Mouse (Mus musculus): Measurements from ENCODE around the gene Soga3. TPM values are rescaled to one million over a fixed set of nuclear protein-coding genes. Genes with fewer than 3 reads are reported as not detected.
A peak's percentile ranks its signal among the peaks of the same experiment; 100 is the strongest.

The Soga3 gene
- polyA plus RNA-seq, 1 experiment from 2014 or later: 124 TPM

DNA sequence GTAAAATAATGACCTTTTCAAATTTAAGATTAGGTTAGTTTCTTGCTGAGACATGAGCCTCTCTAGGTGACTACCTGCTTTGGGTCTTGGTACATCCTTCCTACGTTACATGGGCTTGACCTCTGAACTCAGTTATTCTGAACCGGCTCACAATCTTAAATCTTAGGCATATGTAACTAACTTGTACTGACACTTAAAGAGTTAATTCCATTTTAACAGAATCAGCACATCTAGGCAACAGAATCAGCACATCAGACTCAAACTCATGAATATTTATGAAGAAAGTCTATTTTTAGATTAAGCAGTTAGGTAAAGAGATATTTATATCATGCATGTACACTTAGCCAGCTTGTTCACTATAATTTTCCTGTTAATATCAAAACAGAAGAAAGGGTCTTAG is 73.8 kb downstream of the Soga3 start:
- Histone ChIP-seq H3K4me3 (ENCODE audit: low read depth, low read length) (no peak overlapping the region), H3K27me3 (ENCODE audit: control insufficient read depth, insufficient read depth, low read depth, low read length) (no peaks in the 10 kb centered on the region), H3K9ac (ENCODE audit: low read depth, low read length) (no peak overlapping the region), H3K4me2 (ENCODE audit: low read length) (no peak overlapping the region), H3K4me1 (ENCODE audit: control insufficient read depth, insufficient read depth, low read length) (peaks cover 9% of the 10 kb centered on the region), H3K9me3 (replicated peaks; ENCODE audit: control insufficient read depth, low read length, poor library complexity, severe bottlenecking) (no peaks in the 10 kb centered on the region), H3K36me3 (ENCODE audit: control insufficient read depth, insufficient read depth, low read length) (peaks cover 8% of the 10 kb centered on the region), H3K27ac (ENCODE audit: low read length) (no peak overlapping the region)
- WGBS: 34% methylated on average over 2 of the region's 2 CpGs
- ATAC-seq: peak; percentile 55

DNA sequence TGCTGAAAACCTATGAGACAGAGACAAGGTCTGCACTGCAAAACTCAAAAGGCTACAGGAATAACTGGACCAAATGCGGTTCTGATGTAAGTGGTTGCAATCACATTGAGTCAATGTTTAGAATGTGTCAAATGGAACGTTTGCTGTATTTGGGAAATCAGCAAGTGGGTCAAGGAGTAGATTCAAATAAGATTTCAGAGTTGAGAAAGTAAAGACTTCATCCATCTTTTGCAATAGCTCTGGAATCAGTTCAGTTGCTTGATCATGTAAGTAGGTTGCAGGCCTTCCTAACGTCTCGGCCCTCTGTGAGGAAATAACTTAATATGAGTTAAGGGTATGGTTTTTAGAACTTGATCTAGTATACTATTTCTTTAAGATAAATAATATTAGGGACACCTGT is 81.7 kb downstream of the Soga3 start:
- H3K36me3 ChIP-seq (ENCODE audit: control insufficient read depth, insufficient read depth, low read length): peaks cover 27% of the 10 kb centered on the region
- no peak overlapping the region for H3K4me3 ChIP-seq (ENCODE audit: low read depth, low read length)
- 90% methylated on average over 4 of the region's 4 CpGs for WGBS
- H3K9ac ChIP-seq (ENCODE audit: low read depth, low read length): no peak overlapping the region
- H3K27ac ChIP-seq (ENCODE audit: low read length): no peak overlapping the region
- no peaks in the 10 kb centered on the region for H3K4me1 ChIP-seq (ENCODE audit: control insufficient read depth, insufficient read depth, low read length)
- no peaks in the 10 kb centered on the region for H3K27me3 ChIP-seq (ENCODE audit: control insufficient read depth, insufficient read depth, low read depth, low read length)
- ATAC-seq: no peak
- no peaks in the 10 kb centered on the region for H3K9me3 ChIP-seq (replicated peaks; ENCODE audit: control insufficient read depth, low read length, poor library complexity, severe bottlenecking)
- no peak overlapping the region for H3K4me2 ChIP-seq (ENCODE audit: low read length)

DNA sequence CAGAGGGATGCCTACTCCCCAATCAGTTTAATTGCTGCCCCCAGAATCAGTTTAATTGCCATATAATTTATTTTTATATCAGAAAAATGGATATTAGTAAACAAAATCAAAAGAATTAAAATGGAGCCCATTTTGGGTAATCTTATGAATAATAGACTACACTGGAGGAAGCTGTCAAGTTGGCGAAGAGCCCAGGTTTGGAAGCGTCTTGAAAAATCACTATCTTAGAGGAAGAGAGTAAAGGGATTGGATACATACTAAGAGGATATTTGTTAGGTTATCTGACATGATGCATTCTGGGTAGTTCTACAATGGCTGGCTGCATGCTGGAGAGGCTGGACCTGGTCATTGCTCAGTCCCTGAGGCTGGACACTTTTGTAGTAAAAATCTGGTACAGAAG is 87.6 kb downstream of the Soga3 start:
- H3K27me3 ChIP-seq (ENCODE audit: control insufficient read depth, insufficient read depth, low read depth, low read length): no peaks in the 10 kb centered on the region
- H3K9ac ChIP-seq (ENCODE audit: low read depth, low read length): no peak overlapping the region
- H3K9me3 ChIP-seq (replicated peaks; ENCODE audit: control insufficient read depth, low read length, poor library complexity, severe bottlenecking): no peaks in the 10 kb centered on the region
- 0 out of 2 replicates have a peak, but pooled peaks have one; percentile 16 for ATAC-seq
- no peak overlapping the region for H3K27ac ChIP-seq (ENCODE audit: low read length)
- 83% methylated on average over 2 of the region's 2 CpGs for WGBS
- peaks cover 11% of the 10 kb centered on the region for H3K36me3 ChIP-seq (ENCODE audit: control insufficient read depth, insufficient read depth, low read length)
- no peak overlapping the region for H3K4me2 ChIP-seq (ENCODE audit: low read length)
- no peaks in the 10 kb centered on the region for H3K4me1 ChIP-seq (ENCODE audit: control insufficient read depth, insufficient read depth, low read length)
- H3K4me3 ChIP-seq (ENCODE audit: low read depth, low read length): no peak overlapping the region

Other genes with a start within 250 kb of the Soga3 start
- not detected in 2 replicates for gene 2310057J18Rik, start 157.5 kb upstream of the Soga3 start, polyA plus RNA-seq (2015; fragmentation: Nextera tagmentation; extraction: Ambion mirVana)
- 10.6 and 15.6 TPM in 2 replicates for gene Gm49353, start 55.1 kb downstream of the Soga3 start, polyA plus RNA-seq (2015; fragmentation: Nextera tagmentation; extraction: Ambion mirVana)
- gene 9330159F19Rik, start 67.8 kb downstream of the Soga3 start, polyA plus RNA-seq (2015; fragmentation: Nextera tagmentation; extraction: Ambion mirVana): 35.1 and 39.6 TPM in 2 replicates
- 28.7 and 29.5 TPM in 2 replicates for gene Echdc1, start 169.3 kb downstream of the Soga3 start, polyA plus RNA-seq (2015; fragmentation: Nextera tagmentation; extraction: Ambion mirVana)
- 95.7 and 101 TPM in 2 replicates for gene Rnf146, start 218.6 kb downstream of the Soga3 start, polyA plus RNA-seq (2015; fragmentation: Nextera tagmentation; extraction: Ambion mirVana)

All from midbrain, embryonic 16.5 days (tissue).